In the genomic region with DNA sequence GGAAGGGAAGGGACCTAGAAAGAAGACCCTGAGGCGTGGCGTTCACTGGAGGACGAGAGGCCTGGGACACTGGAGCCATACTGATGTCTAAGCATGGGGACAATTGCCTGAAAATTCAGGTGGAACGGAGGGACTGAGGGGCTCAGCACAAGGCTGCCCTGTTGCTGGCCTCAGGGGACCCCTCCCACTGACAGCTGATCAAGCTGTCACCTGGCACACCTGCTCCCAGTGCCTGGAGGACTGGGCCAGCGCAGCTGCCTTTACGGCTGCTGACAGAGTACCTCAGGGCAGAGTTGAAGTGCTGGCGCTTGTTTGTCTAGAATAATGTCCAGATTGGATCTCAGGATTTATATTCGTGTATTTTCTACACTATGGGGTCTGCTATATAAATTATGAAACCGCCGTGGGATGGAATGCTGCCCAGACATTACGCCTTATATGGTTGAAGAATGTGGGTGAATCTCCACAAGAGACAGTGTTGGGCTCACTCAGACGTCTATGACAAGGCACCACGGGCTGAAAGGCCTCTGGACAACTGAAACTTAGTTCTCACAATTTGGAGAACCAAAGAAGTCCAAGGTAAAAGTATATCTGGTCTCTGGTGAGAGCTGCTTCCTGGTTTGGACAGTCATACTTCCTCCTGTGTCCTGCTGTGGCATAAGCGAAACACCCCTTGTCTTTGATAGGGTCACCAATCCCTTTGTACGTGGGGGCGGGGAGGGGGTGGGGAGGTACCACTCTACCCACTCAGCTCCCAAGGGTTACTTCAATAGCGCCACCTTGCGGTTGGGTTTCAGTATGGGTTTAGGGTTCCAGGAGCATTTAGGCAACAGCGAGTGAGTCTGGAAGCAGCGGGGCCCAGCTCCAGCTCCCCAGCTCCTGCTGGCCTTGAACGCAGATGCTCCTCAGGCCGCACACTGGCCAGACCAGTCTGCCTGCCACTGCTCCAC, we compare ENCODE assay signal across 8 mouse cellular contexts. TPM values are rescaled to one million over a fixed set of nuclear protein-coding genes. Genes with fewer than 3 reads are reported as not detected.
DNase-seq lines count a peak whose midpoint lies in the region; ATAC-seq and TF ChIP-seq lines count a peak whose summit lies in the region.

No protein-coding gene starts in this region.

- 58% methylated on average over 22 of the region's 22 CpGs for WGBS in kidney, adult 2 months
- WGBS in liver, embryonic 12.5 days (ENCODE audit: insufficient replicate concordance): 42% methylated on average over 22 of the region's 22 CpGs

- no peak for TF ChIP-seq POLR2A in kidney, adult 2 months (IDR thresholded peaks at IDR 0.05; ENCODE audit: low read depth, low read length)

- H3K27me3 ChIP-seq in kidney, adult 2 months (replicated peaks; ENCODE audit: control insufficient read depth, insufficient read depth, low read length): no peaks in the 10 kb centered on the region
- peaks cover 31% of the 10 kb centered on the region for H3K27me3 ChIP-seq in liver, embryonic 12.5 days (replicated peaks)

- no peaks in the 10 kb centered on the region for H3K36me3 ChIP-seq in kidney, adult 2 months (ENCODE audit: control insufficient read depth, insufficient read depth, low read length)
- no peaks in the 10 kb centered on the region for H3K36me3 ChIP-seq in liver, embryonic 12.5 days

- H3K9me3 ChIP-seq in liver, embryonic 12.5 days (replicated peaks): no peaks in the 10 kb centered on the region

- TF ChIP-seq CTCF in kidney, adult 2 months (conservative IDR thresholded peaks at IDR 0.05; ENCODE audit: insufficient read depth, insufficient read length, low read depth, low read length): peak; percentile 59

- H3K4me3 ChIP-seq in kidney, adult 2 months (ENCODE audit: insufficient read depth, low read depth, low read length): no peak overlapping the region
- no peak overlapping the region for H3K4me3 ChIP-seq in liver, embryonic 12.5 days

- H3K9ac ChIP-seq in liver, embryonic 12.5 days: no peak overlapping the region

- no peak overlapping the region for H3K27ac ChIP-seq in kidney, adult 2 months (ENCODE audit: insufficient read depth, low read depth, low read length)
- H3K27ac ChIP-seq in liver, embryonic 12.5 days: no peak overlapping the region

- peak; percentile 63 for DNase-seq in layer of hippocampus, adult 11-12 months (ENCODE audit: low spot score)
- DNase-seq in layer of hippocampus, adult 9-10 months (ENCODE audit: low spot score): no peak
- peak; percentile 84 to 87 for DNase-seq in adrenal gland, postnatal 36 days
- peak; percentile 64 for DNase-seq in gastrocnemius, postnatal 10 days
- DNase-seq in kidney, adult 2 months: peak; percentile 67
- peak; percentile 60 for DNase-seq in neural tube, embryonic 10.5 days (ENCODE audit: extremely low spot score, low spot score)
- DNase-seq in thymus, postnatal 10 days (ENCODE audit: low spot score in 2 of 2): peak; percentile 29 to 67

- H3K4me2 ChIP-seq in liver, embryonic 12.5 days: peak overlapping the region; percentile 18; the same call in 1 of the 2 replicates

- H3K4me1 ChIP-seq in kidney, adult 2 months (ENCODE audit: control insufficient read depth, insufficient read depth, low read length): peaks cover 2% of the 10 kb centered on the region; the same call in 1 of the 2 replicates
- H3K4me1 ChIP-seq in liver, embryonic 12.5 days: peaks cover 18% of the 10 kb centered on the region

- no peak; the same call in 1 of the 2 replicates for ATAC-seq in liver, embryonic 12.5 days

RNA-seq across cellular contexts. Expression of gene Trim2, which starts 27.0 kb away (rescaled TPM):
- 10 to 100 TPM; 36.9 to 88.8 TPM for total RNA-seq in adrenal gland, postnatal 36 days (2021)
- 10 to 100 TPM in 1 of 2 experiments, 1 to 10 TPM in 1; 8.6 to 11.9 TPM for total RNA-seq in gastrocnemius, postnatal 10 days (2021)
- 44.5 and 49.2 TPM in 2 replicates for polyA plus RNA-seq in kidney, adult 2 months (2012; rRNA removed)
- polyA plus RNA-seq in liver, embryonic 12.5 days (2016; fragmentation: Nextera tagmentation; extraction: Ambion mirVana): 4.0 and 5.2 TPM in 2 replicates
